Mouse (Mus musculus) C2C12 (cell line): ENCODE data around the gene Ccdc12.

Experiments
- CTCF ChIP-seq: IDR thresholded peaks from one replicate; pipeline ENCODE4 v1.5.1; 2011; ENCODE audit not compliant: control insufficient read depth, insufficient read depth, insufficient read length
- MAX ChIP-seq: IDR thresholded peaks from one replicate; pipeline ENCODE4 v1.6.1; 2011; ENCODE audit warnings: mild to moderate bottlenecking, control low read depth
- MYOG ChIP-seq: IDR thresholded peaks from one replicate; pipeline ENCODE4 v1.6.1; 2011; ENCODE audit not compliant: control insufficient read depth, insufficient read length; ENCODE audit errors: extremely low read depth

GRCm38 (mm10) chr9:110657474-110658078, 1.3 kb downstream of the Ccdc12 start:
- TF ChIP-seq CTCF (no peak), MAX (no peak), MYOG (no peak)
